Comparison of ENCODE assay signal across 8 mouse cellular contexts in the genomic region with DNA sequence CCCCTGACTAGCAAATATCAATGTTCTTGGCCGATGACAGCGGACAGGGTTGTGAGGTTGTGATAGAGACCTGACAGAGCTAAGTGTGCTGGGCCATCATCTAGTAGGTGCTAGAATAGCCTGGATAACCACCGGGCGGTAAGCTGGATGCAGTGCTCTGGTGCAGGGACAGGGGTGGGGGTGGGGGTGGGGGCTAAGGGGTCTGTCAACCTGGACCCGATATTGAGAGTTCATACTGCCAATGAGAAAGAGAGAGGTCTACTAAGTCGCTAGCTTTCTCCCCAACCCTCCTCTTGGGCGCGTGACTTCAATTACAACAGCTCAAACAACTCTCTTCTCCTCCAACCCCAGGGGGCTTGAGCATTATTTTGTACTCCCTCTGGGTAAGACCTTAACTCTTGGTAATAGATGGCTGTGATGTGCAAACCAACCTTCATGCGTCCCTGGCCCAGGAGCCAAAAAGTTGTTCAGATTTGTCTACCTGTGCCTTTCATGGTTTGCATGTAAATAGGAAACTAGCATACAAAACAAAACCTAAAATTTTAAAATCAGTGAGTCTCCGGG. TPM values are rescaled to one million over a fixed set of nuclear protein-coding genes. Genes with fewer than 3 reads are reported as not detected.
DNase-seq lines count a peak whose midpoint lies in the region; ATAC-seq and TF ChIP-seq lines count a peak whose summit lies in the region.

No protein-coding gene starts in this region.

- 10% methylated on average over 10 of the region's 10 CpGs for WGBS in embryonic facial prominence, embryonic 14.5 days
- WGBS in neural tube, embryonic 14.5 days = 7% methylated on average over 10 of the region's 10 CpGs

- intact Hi-C loops in left cerebral cortex, postnatal 25 days (cut with DNase I) = loop anchor here (5.0 kb wide), 2 partner anchors 510 to 720 kb away; no protein-coding TSS in a partner anchor
- intact Hi-C loops in left cerebral cortex, postnatal 4 days (cut with DNase I) = loop anchor here (10.0 kb wide), 2 partner anchors 352 to 712 kb away; a partner anchor contains a TSS

- peak; percentile 20 to 43 for DNase-seq in left cerebral cortex, postnatal 25 days (ENCODE audit: low spot score in 2 of 2)
- DNase-seq in left cerebral cortex, postnatal 4 days = no peak
- DNase-seq in embryonic facial prominence, embryonic 14.5 days (ENCODE audit: low spot score) = peak; percentile 12
- DNase-seq in layer of hippocampus, adult 2 months (ENCODE audit: low spot score in 2 of 2) = peak in 1 of 2 experiments; percentile 14
- no peak for DNase-seq in B cell, adult 2 months
- DNase-seq in gastrocnemius, postnatal 25 days = no peak

- H3K27me3 ChIP-seq in embryonic facial prominence, embryonic 14.5 days (replicated peaks; ENCODE audit: control insufficient read depth, insufficient read depth, low read length) = no peaks in the 10 kb centered on the region
- H3K27me3 ChIP-seq in neural tube, embryonic 14.5 days (ENCODE audit: control insufficient read depth, insufficient read depth, low read length) = no peaks in the 10 kb centered on the region; the same call in 1 of the 2 replicates

- H3K27ac ChIP-seq in embryonic facial prominence, embryonic 14.5 days (replicated peaks; ENCODE audit: low read depth, low read length) = no peak overlapping the region
- peak overlapping the region; percentile 95 for H3K27ac ChIP-seq in layer of hippocampus, adult 2 months
- H3K27ac ChIP-seq in neural tube, embryonic 14.5 days (ENCODE audit: low read depth, low read length) = peak overlapping the region; percentile 83

- no peak for ATAC-seq in embryonic facial prominence, embryonic 14.5 days (ENCODE audit: low read depth)
- 0 out of 2 replicates have a peak, but pooled peaks have one; percentile 6 for ATAC-seq in neural tube, embryonic 14.5 days (ENCODE audit: low read depth)
- no peak for ATAC-seq in erythroblast, adult 5-6 weeks (replicated peaks; ENCODE audit: low FRiP score, poor library complexity, severe bottlenecking)

- H3K36me3 ChIP-seq in embryonic facial prominence, embryonic 14.5 days (ENCODE audit: control insufficient read depth, insufficient read depth, low read length) = no peaks in the 10 kb centered on the region
- H3K36me3 ChIP-seq in neural tube, embryonic 14.5 days (ENCODE audit: control insufficient read depth, insufficient read depth, low read length) = no peaks in the 10 kb centered on the region

- H3K4me3 ChIP-seq in embryonic facial prominence, embryonic 14.5 days (ENCODE audit: low read depth, low read length) = peak overlapping the region; percentile 71
- H3K4me3 ChIP-seq in layer of hippocampus, adult 2 months = peak overlapping the region; percentile 72
- H3K4me3 ChIP-seq in neural tube, embryonic 14.5 days (ENCODE audit: low read depth, low read length) = peak overlapping the region; percentile 72

- peaks cover 7% of the 10 kb centered on the region for H3K4me1 ChIP-seq in embryonic facial prominence, embryonic 14.5 days (ENCODE audit: control insufficient read depth, insufficient read depth, low read length)
- H3K4me1 ChIP-seq in neural tube, embryonic 14.5 days (ENCODE audit: control insufficient read depth, insufficient read depth, low read length) = peaks cover 3% of the 10 kb centered on the region; the same call in 1 of the 2 replicates

- H3K9me3 ChIP-seq in embryonic facial prominence, embryonic 14.5 days (ENCODE audit: control insufficient read depth, low read length) = no peaks in the 10 kb centered on the region
- H3K9me3 ChIP-seq in neural tube, embryonic 14.5 days (ENCODE audit: control insufficient read depth, low read length) = no peaks in the 10 kb centered on the region

- H3K4me2 ChIP-seq in embryonic facial prominence, embryonic 14.5 days (ENCODE audit: low read depth, low read length) = peak overlapping the region; percentile 86
- peak overlapping the region; percentile 98 for H3K4me2 ChIP-seq in neural tube, embryonic 14.5 days (ENCODE audit: low read depth, low read length)

- no peak for TF ChIP-seq CTCF in layer of hippocampus, adult 2 months (conservative IDR thresholded peaks at IDR 0.05)

- H3K9ac ChIP-seq in embryonic facial prominence, embryonic 14.5 days (ENCODE audit: low read depth, low read length) = peak overlapping the region; percentile 80
- H3K9ac ChIP-seq in neural tube, embryonic 14.5 days (replicated peaks; ENCODE audit: low read depth, low read length) = peak overlapping the region; percentile 79

RNA-seq across cellular contexts. Expression of a gene that starts 1.1 kb away (rescaled TPM):
- total RNA-seq in left cerebral cortex, postnatal 25 days (2021) = 10 to 100 TPM; 85.2 to 87.7 TPM
- 10 to 100 TPM; 64.7 to 71.7 TPM for total RNA-seq in left cerebral cortex, postnatal 4 days (2021)
- 17.4 and 20.4 TPM in 2 replicates for polyA plus RNA-seq in embryonic facial prominence, embryonic 14.5 days (2014; fragmentation: Nextera tagmentation; extraction: Ambion mirVana)
- 10 to 100 TPM; 67.3 to 73.8 TPM for total RNA-seq in layer of hippocampus, adult 2 months (2021)
- polyA plus RNA-seq in neural tube, embryonic 14.5 days (2014; fragmentation: Nextera tagmentation; extraction: Ambion mirVana) = 76.7 and 84.3 TPM in 2 replicates
- total RNA-seq in erythroblast, adult 5-6 weeks (2015; ENCODE audit: low replicate concordance) = 0.58 TPM in 1 of 2 replicates, not detected in the other
- 0.14 and 0.17 TPM in 2 replicates for total RNA-seq in erythroblast, adult 5-6 weeks (2017; ENCODE audit: low replicate concordance)
- total RNA-seq in gastrocnemius, postnatal 25 days (2021) = under 1 TPM; 0.08 to 0.26 TPM

Comparison
In these comparisons a context has a peak if more than half of its experiments do, and no peak if none do; other contexts are left out.
1. DNase-seq: peak in left cerebral cortex, postnatal 25 days (2 of 2) and embryonic facial prominence, embryonic 14.5 days (single experiment); none in left cerebral cortex, postnatal 4 days (single experiment), B cell, adult 2 months (0 of 2) and gastrocnemius, postnatal 25 days (single experiment).
2. RNA of a gene that starts 1.1 kb away (total RNA-seq): 85.2 to 87.7 TPM in left cerebral cortex, postnatal 25 days, 67.3 to 73.8 TPM in layer of hippocampus, adult 2 months and 64.7 to 71.7 TPM in left cerebral cortex, postnatal 4 days; 0.14 to 0.58 TPM in erythroblast, adult 5-6 weeks and 0.08 to 0.26 TPM in gastrocnemius, postnatal 25 days; every median in the first group is over 10 times any median in the second.
3. Peak in every context shown above with its lines, with median percentiles within 50 percentile points of each other: H3K4me3 ChIP-seq.